Mouse (Mus musculus): ENCODE results near the gene Synrg. TPM values are rescaled to one million over a fixed set of nuclear protein-coding genes. Genes with fewer than 3 reads are reported as not detected.

The Synrg gene
- polyA plus RNA-seq, 1 experiment from 2014 or later: 5.2 TPM

DNA sequence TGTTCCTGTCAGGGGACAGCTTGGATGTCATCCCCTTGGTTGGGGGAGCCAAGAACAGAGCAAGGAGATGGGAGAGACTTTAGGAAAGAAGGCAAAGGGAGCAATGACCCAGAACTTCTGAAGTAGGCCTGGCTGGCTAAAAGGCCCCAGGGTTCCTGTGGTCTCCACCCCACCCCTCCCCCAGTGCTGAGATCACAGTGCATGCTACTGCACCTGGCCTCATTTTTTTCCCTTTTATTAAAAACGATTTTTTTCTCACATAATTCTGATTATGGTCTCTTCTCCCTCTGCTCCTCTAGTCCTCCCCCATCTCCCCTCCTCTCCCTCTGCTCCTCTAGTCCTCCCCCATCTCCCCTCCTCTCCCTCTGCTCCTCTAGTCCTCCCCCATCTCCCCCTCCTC, 80.8 kb downstream of the Synrg start:
- no peak for ATAC-seq (ENCODE audit: insufficient read depth)
- H3K9ac ChIP-seq: no peak overlapping the region
- no peak overlapping the region for H3K4me2 ChIP-seq
- no peaks in the 10 kb centered on the region for H3K9me3 ChIP-seq (replicated peaks)
- H3K27ac ChIP-seq (replicated peaks): no peak overlapping the region
- WGBS (ENCODE audit: insufficient replicate concordance): 24% methylated on average over 1 of the region's 1 CpGs
- H3K4me3 ChIP-seq (replicated peaks): no peak overlapping the region
- H3K4me1 ChIP-seq (replicated peaks): no peaks in the 10 kb centered on the region; the same call in 1 of the 2 replicates
- H3K36me3 ChIP-seq (replicated peaks): peaks cover 20% of the 10 kb centered on the region
- no peaks in the 10 kb centered on the region for H3K27me3 ChIP-seq

DNA sequence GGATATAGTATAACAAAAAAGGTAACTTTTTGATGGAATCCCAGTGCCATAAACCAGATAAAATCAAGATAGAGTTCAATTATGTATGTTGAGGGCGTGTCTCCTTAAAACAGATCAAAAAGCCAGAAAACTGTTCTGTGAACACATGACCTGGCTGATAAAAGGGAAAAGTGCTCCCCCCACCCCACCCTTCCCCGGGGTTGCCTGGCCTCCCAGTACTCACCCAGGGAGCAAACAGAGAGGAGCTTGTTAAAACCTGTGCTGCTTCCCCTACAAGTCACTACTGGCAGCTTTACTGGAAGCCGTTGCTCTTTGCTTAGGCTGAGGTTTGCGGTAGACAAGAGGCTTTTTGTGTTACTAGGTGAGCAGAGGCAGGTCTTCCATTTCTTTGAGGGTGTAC, 83.0 kb downstream of the Synrg start:
- Histone ChIP-seq H3K27me3 (no peaks in the 10 kb centered on the region), H3K27ac (replicated peaks) (no peak overlapping the region), H3K9ac (no peak overlapping the region), H3K36me3 (replicated peaks) (0 out of 2 replicates have a peak, but pooled peaks cover 3% of the 10 kb centered on the region), H3K4me2 (no peak overlapping the region), H3K4me3 (replicated peaks) (no peak overlapping the region), H3K4me1 (replicated peaks) (no peaks in the 10 kb centered on the region; the same call in 1 of the 2 replicates), H3K9me3 (replicated peaks) (no peaks in the 10 kb centered on the region)
- no peak for ATAC-seq (ENCODE audit: insufficient read depth)
- WGBS (ENCODE audit: insufficient replicate concordance): 42% methylated on average over 4 of the region's 4 CpGs

DNA sequence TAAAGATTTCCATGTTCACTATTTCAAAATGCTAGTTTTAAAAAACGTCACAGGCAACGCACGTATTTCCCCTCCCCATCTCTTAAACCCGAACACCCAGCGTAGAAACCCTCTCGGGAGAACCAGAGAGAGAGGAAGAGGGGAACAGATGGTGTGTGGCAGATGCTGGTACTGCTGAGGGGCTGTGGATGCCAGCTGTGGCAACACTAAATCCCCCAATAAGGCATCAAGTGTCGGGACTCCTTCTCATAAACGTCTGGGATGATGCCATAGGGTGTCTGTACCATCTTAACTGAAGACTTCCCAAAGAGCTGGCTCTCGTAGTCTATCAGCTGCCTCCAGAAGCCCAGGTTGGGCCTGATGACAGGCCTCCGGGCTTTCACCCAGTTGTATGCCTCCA, 84.2 kb downstream of the Synrg start:
- Histone ChIP-seq H3K4me3 (replicated peaks) (no peak overlapping the region), H3K27me3 (no peaks in the 10 kb centered on the region), H3K4me1 (replicated peaks) (no peaks in the 10 kb centered on the region; the same call in 1 of the 2 replicates), H3K4me2 (no peak overlapping the region), H3K9me3 (replicated peaks) (no peaks in the 10 kb centered on the region), H3K36me3 (replicated peaks) (no peaks in the 10 kb centered on the region), H3K9ac (no peak overlapping the region), H3K27ac (replicated peaks) (no peak overlapping the region)
- 67% methylated on average over 10 of the region's 10 CpGs for WGBS (ENCODE audit: insufficient replicate concordance)
- no peak for ATAC-seq (ENCODE audit: insufficient read depth)

DNA sequence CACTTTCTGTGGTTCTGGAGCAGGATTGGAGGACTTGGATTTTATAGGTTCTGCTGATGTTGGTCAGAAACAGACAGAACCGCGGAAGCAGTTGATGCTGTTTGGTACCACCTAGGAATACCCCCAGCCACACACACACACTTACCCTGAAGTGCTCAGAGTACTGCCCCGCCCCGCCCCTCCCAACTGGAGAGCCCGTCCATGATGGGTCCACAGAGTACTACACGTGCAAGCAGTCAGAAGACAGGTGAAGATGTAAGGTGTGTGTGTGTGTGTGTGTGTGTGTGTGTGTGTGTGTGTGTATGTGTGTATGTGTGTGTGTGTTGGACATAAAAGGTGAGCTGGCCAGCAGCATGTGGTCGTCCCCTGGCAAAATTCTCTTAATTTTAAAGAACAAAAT, 88.8 kb downstream of the Synrg start:
- no peaks in the 10 kb centered on the region for H3K36me3 ChIP-seq (replicated peaks)
- H3K9me3 ChIP-seq (replicated peaks): no peaks in the 10 kb centered on the region
- H3K27ac ChIP-seq (replicated peaks): no peak overlapping the region
- H3K4me1 ChIP-seq (replicated peaks): no peaks in the 10 kb centered on the region; the same call in 1 of the 2 replicates
- H3K4me2 ChIP-seq: no peak overlapping the region
- ATAC-seq (ENCODE audit: insufficient read depth): no peak
- whole genome bisulfite sequencing (ENCODE audit: insufficient replicate concordance): 75% methylated on average over 7 of the region's 7 CpGs
- no peak overlapping the region for H3K4me3 ChIP-seq (replicated peaks)
- no peak overlapping the region for H3K9ac ChIP-seq
- H3K27me3 ChIP-seq: no peaks in the 10 kb centered on the region

DNA sequence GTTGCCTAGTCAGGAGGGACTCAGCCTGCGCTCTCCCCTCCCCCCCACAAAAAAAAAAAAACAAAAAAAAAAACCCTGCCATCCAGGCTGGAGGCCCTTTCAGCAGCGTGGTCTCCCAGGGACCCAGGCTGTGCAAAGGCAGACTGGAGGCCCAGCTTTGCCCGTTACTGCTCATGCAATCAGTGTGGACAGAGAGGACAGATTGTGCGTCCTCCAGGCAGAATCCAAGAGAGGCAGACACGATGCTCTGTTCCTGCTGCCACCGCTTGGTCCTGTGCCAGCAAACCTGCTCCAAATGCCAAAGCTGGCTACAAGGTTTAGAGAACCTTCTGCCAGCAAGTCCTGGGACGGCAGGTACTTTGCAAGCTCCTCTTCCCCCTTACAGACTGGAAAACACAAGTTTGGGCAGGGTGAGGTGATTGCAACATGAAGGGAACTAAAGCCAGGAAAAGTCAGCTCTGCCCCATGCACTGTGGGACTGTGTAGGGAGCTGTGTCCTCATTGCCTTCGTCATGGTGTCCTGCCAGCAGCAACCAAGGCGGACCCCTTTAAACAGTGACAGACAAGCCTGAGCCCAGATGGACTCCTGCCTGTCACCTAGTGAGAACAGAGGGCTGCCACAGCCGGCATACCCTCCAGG, 89.4 kb downstream of the Synrg start:
- Histone ChIP-seq H3K9ac (no peak overlapping the region), H3K4me2 (no peak overlapping the region), H3K27me3 (no peaks in the 10 kb centered on the region), H3K36me3 (replicated peaks) (no peaks in the 10 kb centered on the region), H3K27ac (replicated peaks) (no peak overlapping the region), H3K4me3 (replicated peaks) (no peak overlapping the region), H3K4me1 (replicated peaks) (no peaks in the 10 kb centered on the region; the same call in 1 of the 2 replicates), H3K9me3 (replicated peaks) (no peaks in the 10 kb centered on the region)
- ATAC-seq (ENCODE audit: insufficient read depth): no peak
- WGBS (ENCODE audit: insufficient replicate concordance): 64% methylated on average over 10 of the region's 10 CpGs

DNA sequence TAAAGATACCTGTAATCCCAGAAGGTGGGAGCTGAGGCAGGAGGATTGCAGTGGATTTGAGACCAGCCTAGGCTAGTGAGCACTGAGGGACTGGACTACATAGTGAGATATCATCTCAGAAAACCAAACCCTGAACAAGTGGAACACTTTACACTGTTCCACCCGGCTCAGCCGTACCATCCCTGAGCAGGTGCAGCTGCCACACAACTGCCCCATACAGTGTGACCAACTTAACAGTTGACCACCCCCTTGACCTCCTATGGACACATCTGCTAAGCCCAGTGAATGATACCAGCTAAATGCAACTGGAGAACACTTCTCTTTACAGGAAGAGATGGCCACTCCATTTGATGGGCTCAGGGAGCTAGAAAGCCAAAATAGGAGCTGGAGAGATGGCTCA, 93.2 kb downstream of the Synrg start:
- Histone ChIP-seq H3K9me3 (replicated peaks) (no peaks in the 10 kb centered on the region), H3K4me1 (replicated peaks) (no peaks in the 10 kb centered on the region; the same call in 1 of the 2 replicates), H3K36me3 (replicated peaks) (no peaks in the 10 kb centered on the region), H3K27ac (replicated peaks) (no peak overlapping the region), H3K9ac (no peak overlapping the region), H3K27me3 (no peaks in the 10 kb centered on the region), H3K4me2 (no peak overlapping the region), H3K4me3 (replicated peaks) (no peak overlapping the region)
- ATAC-seq (ENCODE audit: insufficient read depth): no peak
- WGBS (ENCODE audit: insufficient replicate concordance): 79% methylated on average over 2 of the region's 2 CpGs

DNA sequence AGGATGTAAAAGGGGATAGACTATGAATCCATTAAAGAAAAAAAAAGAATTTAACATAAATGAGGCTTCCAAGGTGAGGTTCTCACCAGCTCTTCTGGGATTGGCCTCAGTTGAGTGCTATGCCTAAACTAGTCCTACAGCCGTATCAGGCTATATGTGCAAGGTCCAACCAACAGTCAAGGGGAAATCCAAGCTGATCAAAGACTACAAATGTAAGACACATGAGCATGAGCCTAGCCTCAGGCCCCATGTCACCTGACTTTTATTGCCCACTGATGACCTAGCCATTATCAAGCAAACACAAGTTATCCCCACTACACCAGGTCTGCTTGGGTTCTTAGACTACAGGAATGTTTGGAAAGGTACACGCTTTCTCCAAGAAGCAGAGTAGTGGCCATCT, 95.6 kb downstream of the Synrg start:
- no peak for ATAC-seq (ENCODE audit: insufficient read depth)
- WGBS (ENCODE audit: insufficient replicate concordance): 81% methylated on average over 2 of the region's 2 CpGs
- H3K4me2 ChIP-seq: no peak overlapping the region
- no peaks in the 10 kb centered on the region for H3K9me3 ChIP-seq (replicated peaks)
- no peak overlapping the region for H3K27ac ChIP-seq (replicated peaks)
- H3K9ac ChIP-seq: no peak overlapping the region
- no peak overlapping the region for H3K4me3 ChIP-seq (replicated peaks)
- peaks cover 9% of the 10 kb centered on the region for H3K27me3 ChIP-seq
- no peaks in the 10 kb centered on the region for H3K36me3 ChIP-seq (replicated peaks)
- no peaks in the 10 kb centered on the region for H3K4me1 ChIP-seq (replicated peaks)

DNA sequence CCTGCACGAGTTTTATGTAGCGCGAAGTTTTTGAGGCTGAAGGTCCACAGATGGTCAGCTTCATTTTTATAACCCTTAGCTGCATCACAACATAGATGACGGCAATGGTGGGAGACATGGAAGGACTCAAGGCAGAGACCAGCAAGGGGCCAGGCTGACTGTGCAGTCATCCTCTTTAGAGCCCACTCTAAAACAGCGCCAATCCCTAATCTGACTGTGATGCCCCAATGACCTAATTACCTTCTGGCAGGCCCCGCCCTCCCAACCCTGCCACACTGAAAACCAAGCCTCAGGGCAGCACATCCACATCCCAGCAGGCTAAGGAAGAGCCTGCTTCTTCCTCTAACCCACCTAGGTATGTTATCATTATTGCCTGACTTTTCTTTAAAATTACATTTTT, 96.4 kb downstream of the Synrg start:
- ATAC-seq (ENCODE audit: insufficient read depth): no peak
- no peaks in the 10 kb centered on the region for H3K36me3 ChIP-seq (replicated peaks)
- H3K4me3 ChIP-seq (replicated peaks): no peak overlapping the region
- WGBS (ENCODE audit: insufficient replicate concordance): 68% methylated on average over 6 of the region's 6 CpGs
- H3K4me2 ChIP-seq: no peak overlapping the region
- H3K9me3 ChIP-seq (replicated peaks): no peaks in the 10 kb centered on the region
- no peak overlapping the region for H3K27ac ChIP-seq (replicated peaks)
- peaks cover 13% of the 10 kb centered on the region for H3K27me3 ChIP-seq
- H3K9ac ChIP-seq: no peak overlapping the region
- no peaks in the 10 kb centered on the region for H3K4me1 ChIP-seq (replicated peaks)

DNA sequence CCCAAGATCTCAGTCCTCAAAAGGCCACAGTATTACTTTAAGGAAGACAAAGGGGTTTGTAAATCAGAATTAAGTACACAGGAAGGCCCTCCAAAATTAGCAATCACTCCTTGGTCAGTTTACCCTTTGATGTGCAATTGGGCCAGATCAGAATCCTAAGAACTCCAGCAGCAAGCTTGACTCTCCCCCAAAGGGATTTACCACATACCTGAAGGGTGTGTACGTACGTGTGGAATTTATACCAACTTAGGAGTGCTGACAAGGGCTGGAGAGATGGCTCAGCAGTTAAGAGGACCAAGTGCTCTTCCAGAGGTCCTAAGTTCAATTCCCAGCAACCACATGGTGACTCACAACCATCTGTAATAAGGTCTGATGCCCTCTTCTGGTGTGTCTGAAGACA, 97.7 kb downstream of the Synrg start:
- Histone ChIP-seq H3K27me3 (peaks cover 26% of the 10 kb centered on the region), H3K4me1 (replicated peaks) (no peaks in the 10 kb centered on the region), H3K9me3 (replicated peaks) (no peaks in the 10 kb centered on the region), H3K36me3 (replicated peaks) (no peaks in the 10 kb centered on the region), H3K4me3 (replicated peaks) (no peak overlapping the region), H3K4me2 (no peak overlapping the region), H3K9ac (no peak overlapping the region), H3K27ac (replicated peaks) (no peak overlapping the region)
- 76% methylated on average over 2 of the region's 2 CpGs for WGBS (ENCODE audit: insufficient replicate concordance)
- ATAC-seq (ENCODE audit: insufficient read depth): no peak

DNA sequence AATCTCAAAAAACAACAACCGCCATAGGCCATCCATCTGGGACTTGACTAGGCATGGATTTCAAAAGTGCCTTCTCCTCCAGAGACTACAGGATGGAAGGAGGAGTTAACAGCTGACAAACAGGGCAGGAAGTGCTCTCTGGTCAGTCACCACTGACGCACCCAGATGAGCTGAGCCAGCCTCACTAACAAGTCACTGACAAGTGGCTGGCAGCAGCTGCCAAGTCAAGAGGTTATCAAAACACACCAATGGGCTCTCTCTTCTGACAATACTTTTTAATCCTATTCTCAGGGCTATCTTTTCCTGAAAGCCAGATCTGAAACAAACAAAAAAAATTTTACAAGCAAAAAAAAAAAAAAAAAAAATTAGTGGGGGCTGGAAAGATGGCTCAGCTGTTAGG, 98.6 kb downstream of the Synrg start:
- peaks cover 35% of the 10 kb centered on the region for H3K27me3 ChIP-seq
- 38% methylated on average over 2 of the region's 2 CpGs for WGBS (ENCODE audit: insufficient replicate concordance)
- H3K9me3 ChIP-seq (replicated peaks): no peaks in the 10 kb centered on the region
- H3K4me1 ChIP-seq (replicated peaks): peaks cover 7% of the 10 kb centered on the region; the same call in 1 of the 2 replicates
- ATAC-seq (ENCODE audit: insufficient read depth): no peak
- no peak overlapping the region for H3K4me2 ChIP-seq
- no peak overlapping the region for H3K9ac ChIP-seq
- no peak overlapping the region for H3K27ac ChIP-seq (replicated peaks)
- no peak overlapping the region for H3K4me3 ChIP-seq (replicated peaks)
- no peaks in the 10 kb centered on the region for H3K36me3 ChIP-seq (replicated peaks)

DNA sequence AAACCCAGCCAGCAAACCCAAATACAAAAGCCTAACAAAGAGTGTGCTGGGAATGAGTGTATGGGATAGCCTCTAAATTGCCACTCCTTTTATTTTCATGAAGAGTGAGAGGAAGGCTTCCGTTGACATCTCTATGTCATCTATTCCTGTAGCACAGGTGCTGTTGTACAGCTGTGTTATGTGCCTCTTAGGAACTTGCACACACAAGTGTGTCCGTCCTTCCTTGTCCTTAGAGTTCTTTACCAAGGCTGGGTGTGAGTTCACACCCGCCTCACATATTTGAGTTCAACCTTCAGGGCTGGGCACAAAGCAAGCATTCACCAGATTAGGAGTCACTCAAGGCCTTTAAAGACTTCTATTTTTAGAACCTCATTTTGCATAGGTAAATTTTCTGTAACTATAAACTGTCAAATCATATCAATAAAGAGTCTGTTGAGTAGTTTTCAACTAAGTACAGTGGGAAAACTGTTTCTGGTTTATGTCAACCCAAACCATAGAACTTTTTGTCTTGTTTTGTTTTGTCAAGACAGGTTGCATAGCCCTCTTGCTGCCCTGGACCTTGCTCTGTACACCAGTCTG, 99.5 kb downstream of the Synrg start:
- peaks cover 44% of the 10 kb centered on the region for H3K27me3 ChIP-seq
- WGBS (ENCODE audit: insufficient replicate concordance): 60% methylated on average over 3 of the region's 3 CpGs
- H3K36me3 ChIP-seq (replicated peaks): no peaks in the 10 kb centered on the region
- no peaks in the 10 kb centered on the region for H3K9me3 ChIP-seq (replicated peaks)
- no peak overlapping the region for H3K27ac ChIP-seq (replicated peaks)
- H3K4me1 ChIP-seq (replicated peaks): peaks cover 16% of the 10 kb centered on the region
- H3K4me2 ChIP-seq: no peak overlapping the region
- H3K9ac ChIP-seq: no peak overlapping the region
- H3K4me3 ChIP-seq (replicated peaks): no peak overlapping the region
- no peak for ATAC-seq (ENCODE audit: insufficient read depth)

DNA sequence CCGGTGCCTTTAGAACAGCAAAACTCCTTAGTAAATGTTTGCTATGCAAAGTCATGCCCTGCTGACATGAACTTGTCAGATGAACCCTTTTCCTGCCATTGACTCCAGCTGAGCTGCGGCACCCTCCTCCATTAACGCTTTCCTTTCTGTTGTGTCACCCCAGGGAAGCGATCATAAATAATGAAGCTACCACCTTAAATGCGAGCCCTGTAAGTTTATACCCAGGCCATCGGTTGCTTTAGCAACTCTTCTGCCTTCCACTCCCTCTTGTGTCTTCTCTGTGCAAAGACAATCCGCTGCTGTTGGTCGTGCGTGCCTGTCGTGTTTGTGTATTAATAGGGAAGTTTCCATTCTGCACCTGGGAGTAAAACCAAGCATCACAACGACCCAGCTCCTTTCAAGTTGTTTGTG, 101.8 kb downstream of the Synrg start:
- WGBS (ENCODE audit: insufficient replicate concordance): 4% methylated on average over 11 of the region's 11 CpGs
- no peak for ATAC-seq (ENCODE audit: insufficient read depth)
- no peak overlapping the region for H3K27ac ChIP-seq (replicated peaks)
- peaks cover 21% of the 10 kb centered on the region for H3K4me1 ChIP-seq (replicated peaks)
- H3K9me3 ChIP-seq (replicated peaks): no peaks in the 10 kb centered on the region
- 0 out of 2 replicates have a peak overlapping the region, but pooled peaks have one; percentile 14 for H3K4me2 ChIP-seq
- H3K4me3 ChIP-seq (replicated peaks): no peak overlapping the region; the same call in 1 of the 2 replicates
- peaks cover 68% of the 10 kb centered on the region for H3K27me3 ChIP-seq
- no peak overlapping the region for H3K9ac ChIP-seq
- H3K36me3 ChIP-seq (replicated peaks): no peaks in the 10 kb centered on the region

All from liver, embryonic 15.5 days (tissue).